Mouse (Mus musculus) forebrain, postnatal 0 days (tissue): ENCODE data around the gene Ccdc34. TPM values are rescaled to one million over a fixed set of nuclear protein-coding genes. Genes with fewer than 3 reads are reported as not detected.
"Not testable (repeated sequence)": the region's sequence is repeated elsewhere in the genome, so short reads cannot be mapped to it uniquely, and the experiment has no call there.

Experiments
- ATAC-seq: fragments of 200-750 bp; cut with Nextera tagmentation; 2 replicates; pipeline ENCODE4 v1.8.0; 2017; ENCODE audit warnings: mild to moderate bottlenecking, moderate library complexity
- DNase-seq: peaks from one replicate; pipeline ENCODE4 v3.0.0-alpha.2; 2015
- H3K27ac ChIP-seq: fragments of 300-500 bp; sonication (generic); 2 replicates; pipeline ENCODE4 v1.5.1; 2014; ENCODE audit warnings: low read depth, mild to moderate bottlenecking, antibody characterized with exemption, low read length, moderate library complexity, mixed read lengths
- H3K27me3 ChIP-seq: fragments of 300-500 bp; sonication (generic); 2 replicates; pipeline ENCODE4 v1.6.1; 2014; ENCODE audit warnings: mild to moderate bottlenecking, low read length, mixed read lengths; ENCODE audit not compliant: insufficient read depth
- H3K36me3 ChIP-seq: fragments of 300-500 bp; sonication (generic); 2 replicates; pipeline ENCODE4 v1.6.1; 2014; ENCODE audit warnings: mild to moderate bottlenecking, moderate library complexity; ENCODE audit not compliant: insufficient read depth
- H3K4me1 ChIP-seq: fragments of 300-500 bp; sonication (generic); 2 replicates; pipeline ENCODE4 v1.6.1; 2014; ENCODE audit warnings: antibody characterized with exemption; ENCODE audit not compliant: insufficient read depth
- H3K4me2 ChIP-seq: fragments of 300-500 bp; sonication (generic); 2 replicates; pipeline ENCODE4 v1.6.1; 2014; ENCODE audit warnings: low read depth, mild to moderate bottlenecking, moderate library complexity
- H3K4me3 ChIP-seq: fragments of 300-500 bp; sonication (generic); 2 replicates; pipeline ENCODE4 v1.5.1; 2014; ENCODE audit warnings: low read depth, low read length, mixed read lengths
- H3K9ac ChIP-seq: fragments of 300-500 bp; sonication (generic); 2 replicates; pipeline ENCODE4 v1.6.1; 2014; ENCODE audit warnings: mild to moderate bottlenecking
- H3K9me3 ChIP-seq: fragments of 300-500 bp; sonication (generic); 2 replicates; pipeline ENCODE4 v1.6.1; 2016; ENCODE audit warnings: low read length
- CTCF ChIP-seq: sonication (generic); IDR thresholded peaks from 2 replicates; pipeline ENCODE4 v1.5.1; 2016; ENCODE audit warnings: antibody characterized with exemption, control low read depth, low read depth
- WGBS: fragments of 180-500 bp; shearing (Covaris S2); extraction: QIAGEN DNeasy Blood & Tissue Kit; methylation state at CpG from one replicate; pipeline ENCODE4 v1.1.7; 2014; 5-methylcytosine and 5-hydroxymethylcytosine counted together
- polyA plus RNA-seq: library from polyadenylated mRNA; unstranded; fragments of >200 nt; fragmentation: Nextera tagmentation; extraction: Ambion mirVana; gene quantifications from 2 replicates; pipeline ENCODE4 v1.2.1, GENCODE M21; 2015
- total RNA-seq: library from RNA; depleted of rRNA; stranded (reverse); fragments of >200 nt; gene quantifications from 2 replicates; pipeline ENCODE4 v1.2.3, GENCODE M21; 2014

Ccdc34 gene
- total and polyA plus RNA-seq, 2 experiments from 2014 or later: 27.3 TPM

DNA sequence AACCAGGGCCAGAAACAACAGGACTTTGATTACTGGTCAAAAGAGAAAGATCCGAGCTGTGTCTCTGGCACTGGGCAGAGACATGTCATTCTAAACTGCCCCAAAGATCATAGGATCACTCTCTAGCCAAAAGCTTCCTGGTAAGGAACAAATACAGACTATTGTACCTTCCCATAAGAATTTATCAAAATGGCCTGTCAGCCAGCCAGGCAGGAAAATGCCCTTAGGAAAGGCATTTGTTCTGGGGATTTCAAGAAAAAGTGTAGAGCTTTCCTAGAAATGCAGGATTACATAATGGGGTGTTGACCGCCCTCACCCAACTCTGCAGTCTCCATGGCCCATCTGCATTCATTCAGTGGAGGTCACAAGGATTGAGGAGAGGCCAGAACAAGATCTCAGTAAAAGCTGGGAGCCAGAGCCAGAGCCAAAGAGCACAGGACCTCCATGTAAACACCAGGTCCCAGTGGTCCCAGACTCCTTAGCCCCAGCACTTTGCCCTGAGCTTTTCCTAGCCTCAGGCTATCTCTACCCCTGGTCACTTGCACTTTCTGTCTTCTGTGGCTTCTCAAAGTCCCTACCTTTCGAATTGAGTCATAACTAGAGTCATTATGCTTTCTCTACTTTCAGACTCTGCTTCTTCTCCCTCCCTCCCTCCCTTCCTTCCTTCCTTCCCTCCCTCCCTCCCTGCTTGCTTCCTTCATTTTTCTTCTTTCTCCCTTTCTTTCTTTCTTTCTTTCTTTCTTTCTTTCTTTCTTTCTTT, 115.9 kb downstream of the Ccdc34 start:
- no peak for TF ChIP-seq CTCF
- no peak overlapping the region for H3K4me2 ChIP-seq
- no peak overlapping the region for H3K4me3 ChIP-seq
- no peak for ATAC-seq
- no peak for DNase-seq
- H3K9ac ChIP-seq: no peak overlapping the region
- no peaks in the 10 kb centered on the region for H3K9me3 ChIP-seq
- H3K4me1 ChIP-seq: no peaks in the 10 kb centered on the region
- H3K36me3 ChIP-seq: no peaks in the 10 kb centered on the region
- H3K27me3 ChIP-seq: no peaks in the 10 kb centered on the region
- no peak overlapping the region for H3K27ac ChIP-seq
- 74% methylated on average over 3 of the region's 3 CpGs for whole genome bisulfite sequencing

DNA sequence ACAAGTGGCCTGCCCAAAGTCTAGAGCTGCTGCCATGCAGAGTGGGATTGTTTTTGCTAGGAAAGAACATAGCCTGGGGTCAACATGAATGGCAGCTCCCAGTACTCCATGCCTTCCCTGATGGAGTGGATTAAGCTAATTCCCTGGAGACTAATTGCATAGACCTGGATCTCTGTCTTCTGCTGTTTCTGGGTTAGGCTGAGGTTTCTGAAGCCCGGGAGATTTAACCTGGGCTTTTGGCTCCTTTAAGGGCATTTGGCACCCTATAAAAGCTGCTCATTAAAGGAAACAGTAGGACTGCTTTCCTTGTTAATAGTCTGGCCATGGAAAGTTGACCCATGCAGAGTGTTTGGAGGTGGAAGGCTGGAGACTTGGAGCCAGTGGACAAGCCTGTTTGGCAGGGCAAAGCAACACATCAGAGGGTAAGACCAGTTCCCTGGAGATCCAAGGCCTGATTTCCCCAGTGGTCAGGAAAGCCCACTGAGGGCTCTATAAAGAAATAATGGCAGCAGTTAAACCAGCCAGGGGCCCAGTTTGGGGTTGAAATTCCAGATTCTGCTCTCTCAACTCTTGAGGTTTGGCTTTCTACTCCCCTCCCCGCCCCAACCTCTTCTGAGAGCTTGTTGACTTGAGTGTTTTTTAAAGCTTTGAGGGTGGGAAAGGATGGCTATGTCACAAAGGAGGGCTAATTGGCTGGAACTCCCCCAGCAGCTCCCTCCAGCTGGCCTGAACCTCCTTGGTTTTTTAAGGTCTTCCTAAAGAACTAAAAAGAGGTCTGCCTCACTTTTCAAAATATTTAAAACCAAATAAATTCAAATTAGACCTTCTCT, 117.4 kb downstream of the Ccdc34 start:
- Histone ChIP-seq H3K4me1 (no peaks in the 10 kb centered on the region), H3K4me2 (no peak overlapping the region), H3K4me3 (no peak overlapping the region), H3K27ac (no peak overlapping the region), H3K27me3 (no peaks in the 10 kb centered on the region), H3K36me3 (no peaks in the 10 kb centered on the region), H3K9me3 (no peaks in the 10 kb centered on the region), H3K9ac (no peak overlapping the region)
- peak; percentile 47; the same call in 1 of the 2 replicates for ATAC-seq
- TF ChIP-seq CTCF: no peak
- DNase-seq: peak; percentile 1
- 28% methylated on average over 2 of the region's 2 CpGs for WGBS

DNA sequence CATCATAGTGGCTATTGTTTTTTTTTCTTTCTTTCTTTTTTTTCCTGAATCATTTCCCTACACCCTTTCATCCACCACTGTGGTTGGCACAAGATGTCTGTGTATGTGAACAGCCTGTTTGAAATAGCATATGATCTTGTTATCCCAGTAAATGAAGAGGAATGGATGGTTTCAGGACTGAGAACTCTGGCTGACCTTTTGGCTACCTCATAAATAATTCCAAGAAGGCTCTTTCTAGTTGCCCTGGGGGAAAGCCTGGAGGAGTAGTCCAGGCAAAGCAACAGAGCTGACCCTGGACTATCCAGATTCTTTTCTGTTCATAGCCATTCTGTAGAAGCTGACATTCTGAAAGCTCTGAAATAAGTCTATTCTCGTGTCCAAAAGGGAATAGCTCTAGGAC, 119.7 kb downstream of the Ccdc34 start:
- WGBS: 51% methylated on average over 1 of the region's 1 CpGs
- no peak overlapping the region for H3K27ac ChIP-seq
- H3K9ac ChIP-seq: no peak overlapping the region
- no peak for TF ChIP-seq CTCF
- H3K4me1 ChIP-seq: no peaks in the 10 kb centered on the region
- no peaks in the 10 kb centered on the region for H3K27me3 ChIP-seq
- no peaks in the 10 kb centered on the region for H3K9me3 ChIP-seq
- ATAC-seq: no peak
- no peaks in the 10 kb centered on the region for H3K36me3 ChIP-seq
- no peak overlapping the region for H3K4me2 ChIP-seq
- DNase-seq: no peak
- no peak overlapping the region for H3K4me3 ChIP-seq

DNA sequence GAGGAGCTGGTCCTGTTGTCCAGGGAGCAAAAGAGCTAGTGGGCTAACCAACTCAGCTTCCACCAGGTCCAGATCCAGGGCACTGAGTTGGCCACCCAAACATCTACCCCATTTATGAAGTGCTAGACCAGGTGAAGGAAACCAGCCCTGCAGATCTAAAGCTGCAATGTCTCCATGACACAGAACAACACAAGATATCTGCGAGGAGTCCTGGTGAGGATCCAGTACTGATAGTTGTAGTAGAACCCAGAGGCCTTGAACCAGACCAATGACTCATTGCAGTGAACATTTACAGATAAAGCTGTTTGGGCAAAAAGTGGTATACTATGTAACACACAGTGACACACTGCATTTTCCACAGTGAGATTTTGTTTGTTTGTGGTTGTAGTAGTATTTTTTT, 120.5 kb downstream of the Ccdc34 start:
- H3K27ac ChIP-seq: no peak overlapping the region
- no peak overlapping the region for H3K4me2 ChIP-seq
- DNase-seq (no peak), ATAC-seq (no peak)
- H3K27me3 ChIP-seq: no peaks in the 10 kb centered on the region
- H3K4me1 ChIP-seq: no peaks in the 10 kb centered on the region
- no peak overlapping the region for H3K9ac ChIP-seq
- H3K4me3 ChIP-seq: no peak overlapping the region
- TF ChIP-seq CTCF: no peak
- no peaks in the 10 kb centered on the region for H3K9me3 ChIP-seq
- no peaks in the 10 kb centered on the region for H3K36me3 ChIP-seq
- WGBS: 100% methylated on average over 1 of the region's 1 CpGs

DNA sequence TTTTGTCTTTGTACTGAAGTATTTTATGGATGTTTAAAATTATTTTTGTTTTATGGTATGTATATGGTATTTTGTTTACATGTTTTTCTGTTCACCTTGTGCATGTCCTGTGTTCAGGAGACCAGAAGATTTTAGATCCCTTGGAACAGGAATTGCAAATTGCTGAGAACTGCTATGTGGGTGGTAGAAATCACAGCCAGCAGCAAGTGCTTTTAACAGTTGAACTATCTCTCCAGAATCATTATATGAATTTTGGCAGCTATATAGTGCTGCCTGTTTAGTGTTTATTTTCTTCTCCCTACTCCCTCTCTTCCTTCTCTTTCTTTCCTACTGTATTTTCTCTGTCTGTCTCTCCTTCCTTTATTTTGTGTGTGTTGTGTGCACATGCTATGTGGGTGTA, 130.4 kb downstream of the Ccdc34 start:
- H3K36me3 ChIP-seq, ATAC-seq, H3K9me3 ChIP-seq, H3K4me2 ChIP-seq, H3K4me1 ChIP-seq, H3K27me3 ChIP-seq, H3K9ac ChIP-seq, DNase-seq, H3K4me3 ChIP-seq, H3K27ac ChIP-seq: not testable (repeated sequence)

DNA sequence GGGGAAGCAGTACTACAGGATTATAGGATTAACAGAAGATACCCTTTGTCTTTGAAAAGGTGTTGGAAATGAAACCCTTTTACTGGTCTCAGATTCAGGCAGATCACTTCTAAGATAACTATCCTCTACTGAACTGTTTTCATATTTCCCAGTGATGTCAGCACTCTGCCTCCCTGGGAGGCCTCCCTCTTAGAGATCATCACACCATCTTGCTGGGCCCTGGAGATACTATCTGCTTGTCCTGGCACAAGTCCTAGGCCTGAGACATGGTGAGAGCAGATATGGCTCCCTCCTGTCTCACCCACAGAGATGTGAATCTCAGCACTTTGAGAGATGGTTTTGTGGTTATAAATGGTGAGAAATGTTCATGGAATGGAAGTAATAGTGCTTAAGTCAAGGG, 131.6 kb downstream of the Ccdc34 start:
- TF ChIP-seq CTCF: no peak
- ATAC-seq: no peak
- no peaks in the 10 kb centered on the region for H3K4me1 ChIP-seq
- H3K36me3 ChIP-seq: no peaks in the 10 kb centered on the region
- H3K9ac ChIP-seq: no peak overlapping the region
- no peaks in the 10 kb centered on the region for H3K9me3 ChIP-seq
- no peak overlapping the region for H3K4me3 ChIP-seq
- H3K4me2 ChIP-seq: no peak overlapping the region
- H3K27me3 ChIP-seq: no peaks in the 10 kb centered on the region
- no peak overlapping the region for H3K27ac ChIP-seq
- DNase-seq: no peak

DNA sequence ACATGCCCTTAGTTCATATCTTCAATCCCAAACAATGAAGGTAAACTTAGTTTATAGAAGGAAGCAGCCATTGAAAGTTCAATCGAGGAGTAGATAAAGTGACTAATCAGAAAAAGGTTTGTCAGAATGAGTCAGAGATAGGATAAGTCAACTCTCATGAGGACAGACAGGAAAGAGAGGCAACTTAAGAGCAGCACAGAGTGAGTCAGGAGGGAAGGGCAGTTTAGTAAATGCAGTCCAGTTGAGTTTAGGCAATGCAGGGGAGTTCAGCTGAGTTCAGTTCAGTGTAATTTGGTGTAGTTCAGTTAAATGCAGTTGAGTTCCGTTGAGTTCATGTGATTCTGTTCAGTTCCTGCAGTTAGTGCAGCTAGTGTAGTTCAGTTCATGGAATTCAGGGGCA, 138.7 kb downstream of the Ccdc34 start:
- 100% methylated on average over 2 of the region's 2 CpGs for WGBS
- H3K4me3 ChIP-seq: no peak overlapping the region
- H3K9me3 ChIP-seq: no peaks in the 10 kb centered on the region
- H3K4me2 ChIP-seq: no peak overlapping the region
- ATAC-seq (no peak), DNase-seq (no peak)
- H3K27me3 ChIP-seq: no peaks in the 10 kb centered on the region
- H3K4me1 ChIP-seq: no peaks in the 10 kb centered on the region
- TF ChIP-seq CTCF: no peak
- no peaks in the 10 kb centered on the region for H3K36me3 ChIP-seq
- no peak overlapping the region for H3K27ac ChIP-seq
- no peak overlapping the region for H3K9ac ChIP-seq
